Comparison of ENCODE assay signal across 19 mouse cellular contexts in genomic region chr19:44695331-44695730, GRCm38 (mm10).
DNase-seq lines count a peak whose midpoint lies in the region; ATAC-seq and TF ChIP-seq lines count a peak whose summit lies in the region.
"Had no signal": no experiment of that assay in that cellular context is flagged by ENCODE, and none has a peak within 500 bp of the region (broad histone marks: within the 10 kb centered on the region; RNA-seq: fewer than 3 reads in every experiment).

No protein-coding gene starts in this region.

- WGBS in hindbrain, embryonic 11.5 days: 5% methylated on average over 3 of the region's 3 CpGs
- 16% methylated on average over 3 of the region's 3 CpGs for WGBS in hindbrain, postnatal 0 days
- WGBS in neural tube, embryonic 11.5 days: 14% methylated on average over 3 of the region's 3 CpGs
- 10% methylated on average over 3 of the region's 3 CpGs for WGBS in hindbrain, embryonic 12.5 days
- 8% methylated on average over 3 of the region's 3 CpGs for WGBS in intestine, embryonic 15.5 days

- peaks cover 36% of the 10 kb centered on the region for H3K27me3 ChIP-seq in hindbrain, embryonic 11.5 days (ENCODE audit: control insufficient read depth, insufficient read depth, low read length)
- H3K27me3 ChIP-seq in hindbrain, postnatal 0 days (ENCODE audit: insufficient read depth, low read length): peaks cover 29% of the 10 kb centered on the region
- peaks cover 23% of the 10 kb centered on the region for H3K27me3 ChIP-seq in neural tube, embryonic 11.5 days (ENCODE audit: control insufficient read depth, insufficient read depth, low read length)
- H3K27me3 ChIP-seq in hindbrain, embryonic 12.5 days: peaks cover 83% of the 10 kb centered on the region
- H3K27me3 ChIP-seq in intestine, embryonic 15.5 days (replicated peaks): peaks cover 62% of the 10 kb centered on the region

- H3K36me3 ChIP-seq in hindbrain, embryonic 11.5 days (ENCODE audit: control insufficient read depth, insufficient read depth, low read length): no peaks in the 10 kb centered on the region
- H3K36me3 ChIP-seq in hindbrain, postnatal 0 days (ENCODE audit: insufficient read depth, low read length): no peaks in the 10 kb centered on the region
- no peaks in the 10 kb centered on the region for H3K36me3 ChIP-seq in neural tube, embryonic 11.5 days (ENCODE audit: control insufficient read depth, insufficient read depth, low read length)
- no peaks in the 10 kb centered on the region for H3K36me3 ChIP-seq in hindbrain, embryonic 12.5 days
- H3K36me3 ChIP-seq in intestine, embryonic 15.5 days: no peaks in the 10 kb centered on the region
- H3K36me3 ChIP-seq: heart, embryonic 13.5 days; limb, embryonic 15.5 days; liver, embryonic 15.5 days had no signal

- peaks cover 15% of the 10 kb centered on the region for H3K4me1 ChIP-seq in hindbrain, embryonic 11.5 days (replicated peaks; ENCODE audit: control insufficient read depth, insufficient read depth, low read length)
- 0 out of 2 replicates have a peak, but pooled peaks cover 5% of the 10 kb centered on the region for H3K4me1 ChIP-seq in hindbrain, postnatal 0 days (ENCODE audit: insufficient read depth, low read length)
- no peaks in the 10 kb centered on the region; the same call in 1 of the 2 replicates for H3K4me1 ChIP-seq in neural tube, embryonic 11.5 days (ENCODE audit: control insufficient read depth, insufficient read depth, low read length)
- H3K4me1 ChIP-seq in hindbrain, embryonic 12.5 days: peaks cover 37% of the 10 kb centered on the region
- H3K4me1 ChIP-seq in intestine, embryonic 15.5 days (replicated peaks): 0 out of 2 replicates have a peak, but pooled peaks cover 4% of the 10 kb centered on the region
- H3K4me1 ChIP-seq: liver, embryonic 15.5 days had no signal

- H3K27ac ChIP-seq in hindbrain, embryonic 11.5 days (ENCODE audit: low read depth, low read length): peak overlapping the region; percentile 81; the same call in 1 of the 2 replicates
- no peak overlapping the region for H3K27ac ChIP-seq in hindbrain, postnatal 0 days
- 0 out of 2 replicates have a peak overlapping the region, but pooled peaks have one; percentile 10 for H3K27ac ChIP-seq in neural tube, embryonic 11.5 days (ENCODE audit: low read depth, low read length)
- no peak overlapping the region for H3K27ac ChIP-seq in hindbrain, embryonic 12.5 days
- no peak overlapping the region for H3K27ac ChIP-seq in intestine, embryonic 15.5 days
- H3K27ac ChIP-seq: heart, embryonic 13.5 days; limb, embryonic 15.5 days; liver, embryonic 15.5 days; stomach, postnatal 0 days had no signal

- H3K4me2 ChIP-seq in hindbrain, embryonic 11.5 days (replicated peaks; ENCODE audit: low read depth, low read length): peak overlapping the region; percentile 7; the same call in 1 of the 2 replicates
- H3K4me2 ChIP-seq in hindbrain, postnatal 0 days (ENCODE audit: low read depth, low read length): no peak overlapping the region
- no peak overlapping the region for H3K4me2 ChIP-seq in neural tube, embryonic 11.5 days (ENCODE audit: low read depth)
- no peak overlapping the region for H3K4me2 ChIP-seq in hindbrain, embryonic 12.5 days (replicated peaks)
- no peak overlapping the region for H3K4me2 ChIP-seq in intestine, embryonic 15.5 days (replicated peaks)
- H3K4me2 ChIP-seq: heart, embryonic 13.5 days; limb, embryonic 15.5 days; liver, embryonic 15.5 days had no signal

- H3K9ac ChIP-seq in hindbrain, embryonic 11.5 days (ENCODE audit: low read depth, low read length): no peak overlapping the region; the same call in 1 of the 2 replicates
- H3K9ac ChIP-seq in hindbrain, postnatal 0 days (replicated peaks; ENCODE audit: low read length): no peak overlapping the region
- no peak overlapping the region for H3K9ac ChIP-seq in neural tube, embryonic 11.5 days (ENCODE audit: low read length)
- no peak overlapping the region for H3K9ac ChIP-seq in hindbrain, embryonic 12.5 days
- H3K9ac ChIP-seq in intestine, embryonic 15.5 days: no peak overlapping the region
- H3K9ac ChIP-seq: heart, embryonic 13.5 days; limb, embryonic 15.5 days; liver, embryonic 15.5 days had no signal

- DNase-seq in hindbrain, embryonic 11.5 days (ENCODE audit: low spot score): peak; percentile 27
- no peak for DNase-seq in hindbrain, postnatal 0 days (ENCODE audit: low spot score)
- DNase-seq in neural tube, embryonic 11.5 days (ENCODE audit: low spot score): no peak
- DNase-seq in neural tube, embryonic 10.5 days (ENCODE audit: extremely low spot score, low spot score): no peak
- no peak for DNase-seq in frontal cortex, postnatal 10 days (ENCODE audit: low spot score in 2 of 2)
- DNase-seq: adrenal gland, postnatal 36 days; cerebellum, adult 8-10 months; gastrocnemius, postnatal 10 days; heart, adult 18-20 months; kidney, adult 9 months; kidney, postnatal 4 days; right cerebral cortex, postnatal 4 days had no signal

- H3K4me3 ChIP-seq in hindbrain, embryonic 11.5 days (ENCODE audit: low read depth, low read length): no peak overlapping the region
- no peak overlapping the region for H3K4me3 ChIP-seq in hindbrain, postnatal 0 days (ENCODE audit: low read length)
- no peak overlapping the region for H3K4me3 ChIP-seq in neural tube, embryonic 11.5 days (ENCODE audit: low read depth, low read length)
- H3K4me3 ChIP-seq in hindbrain, embryonic 12.5 days: no peak overlapping the region
- no peak overlapping the region for H3K4me3 ChIP-seq in intestine, embryonic 15.5 days (replicated peaks)
- H3K4me3 ChIP-seq: heart, embryonic 13.5 days; limb, embryonic 15.5 days; liver, embryonic 15.5 days had no signal

- ATAC-seq in hindbrain, embryonic 11.5 days (ENCODE audit: low FRiP score): no peak
- ATAC-seq in hindbrain, postnatal 0 days: no peak
- 0 out of 2 replicates have a peak, but pooled peaks have one; percentile 48 for ATAC-seq in neural tube, embryonic 11.5 days (ENCODE audit: insufficient read depth, low FRiP score, low TSS enrichment)
- ATAC-seq in hindbrain, embryonic 12.5 days (ENCODE audit: low FRiP score): peak; percentile 17; the same call in 1 of the 2 replicates
- no peak for ATAC-seq in intestine, embryonic 15.5 days
- ATAC-seq: inflammation-experienced regulatory T-cells, adult 6 months had no signal

- no peaks in the 10 kb centered on the region for H3K9me3 ChIP-seq in hindbrain, embryonic 11.5 days (ENCODE audit: control insufficient read depth, low read length)
- no peaks in the 10 kb centered on the region for H3K9me3 ChIP-seq in hindbrain, postnatal 0 days (ENCODE audit: low read length)
- H3K9me3 ChIP-seq in neural tube, embryonic 11.5 days (ENCODE audit: control insufficient read depth, low read length): no peaks in the 10 kb centered on the region
- no peaks in the 10 kb centered on the region for H3K9me3 ChIP-seq in hindbrain, embryonic 12.5 days (replicated peaks)
- H3K9me3 ChIP-seq in intestine, embryonic 15.5 days: no peaks in the 10 kb centered on the region
- H3K9me3 ChIP-seq: heart, embryonic 13.5 days; limb, embryonic 15.5 days; liver, embryonic 15.5 days had no signal

- no peak for TF ChIP-seq CTCF in hindbrain, postnatal 0 days (IDR thresholded peaks at IDR 0.05; ENCODE audit: low read depth)

Comparison
In these comparisons a context has a peak if more than half of its experiments do, and no peak if none do; other contexts are left out.
1. ATAC-seq: peak in neural tube, embryonic 11.5 days (single experiment) and hindbrain, embryonic 12.5 days (single experiment); none in hindbrain, embryonic 11.5 days (single experiment), hindbrain, postnatal 0 days (single experiment) and intestine, embryonic 15.5 days (single experiment).
2. H3K27ac ChIP-seq: peak in hindbrain, embryonic 11.5 days (single experiment) and neural tube, embryonic 11.5 days (single experiment); none in hindbrain, postnatal 0 days (single experiment), hindbrain, embryonic 12.5 days (single experiment) and intestine, embryonic 15.5 days (single experiment).